Mouse (Mus musculus): ENCODE results near the gene Lif. TPM values are rescaled to one million over a fixed set of nuclear protein-coding genes. Genes with fewer than 3 reads are reported as not detected.

Lif gene
- polyA plus RNA-seq, 1 experiment from 2014 or later = not detected

- H3K9ac ChIP-seq (ENCODE audit: low read depth, low read length) = no peak overlapping the region
- H3K27ac ChIP-seq (ENCODE audit: low read length) = no peak overlapping the region
- no peaks in the 10 kb centered on the region for H3K27me3 ChIP-seq (ENCODE audit: control insufficient read depth, insufficient read depth, low read depth, low read length)
- WGBS (ENCODE audit: insufficient replicate concordance) = 59% methylated on average over 7 of the region's 7 CpGs
- H3K4me3 ChIP-seq (ENCODE audit: low read depth, low read length) = no peak overlapping the region
- H3K36me3 ChIP-seq (ENCODE audit: control insufficient read depth, insufficient read depth) = no peaks in the 10 kb centered on the region
- no peaks in the 10 kb centered on the region for H3K9me3 ChIP-seq (replicated peaks; ENCODE audit: control insufficient read depth, low read length)
- no peak for ATAC-seq (ENCODE audit: low read depth)
- H3K4me1 ChIP-seq (ENCODE audit: control insufficient read depth, low read depth, low read length) = no peaks in the 10 kb centered on the region
- H3K4me2 ChIP-seq (ENCODE audit: low read depth, low read length) = no peak overlapping the region
Measured at GRCm38 (mm10) chr11:4279909-4280308, 22.6 kb downstream of the Lif start.

- H3K27ac ChIP-seq (ENCODE audit: low read length) = no peak overlapping the region
- H3K4me3 ChIP-seq (ENCODE audit: low read depth, low read length) = no peak overlapping the region
- ATAC-seq (ENCODE audit: low read depth) = no peak
- no peaks in the 10 kb centered on the region for H3K4me1 ChIP-seq (ENCODE audit: control insufficient read depth, low read depth, low read length)
- 76% methylated on average over 6 of the region's 6 CpGs for WGBS (ENCODE audit: insufficient replicate concordance)
- H3K9ac ChIP-seq (ENCODE audit: low read depth, low read length) = no peak overlapping the region
- no peak overlapping the region for H3K4me2 ChIP-seq (ENCODE audit: low read depth, low read length)
- H3K9me3 ChIP-seq (replicated peaks; ENCODE audit: control insufficient read depth, low read length) = no peaks in the 10 kb centered on the region
- H3K36me3 ChIP-seq (ENCODE audit: control insufficient read depth, insufficient read depth) = no peaks in the 10 kb centered on the region
- no peaks in the 10 kb centered on the region for H3K27me3 ChIP-seq (ENCODE audit: control insufficient read depth, insufficient read depth, low read depth, low read length)
Measured at GRCm38 (mm10) chr11:4281852-4282251, 24.5 kb downstream of the Lif start.

GRCm38 (mm10) chr11:4283627-4284026, 26.3 kb downstream of the Lif start:
- Histone ChIP-seq H3K4me3 (ENCODE audit: low read depth, low read length) (no peak overlapping the region), H3K4me2 (ENCODE audit: low read depth, low read length) (no peak overlapping the region), H3K9me3 (replicated peaks; ENCODE audit: control insufficient read depth, low read length) (no peaks in the 10 kb centered on the region), H3K9ac (ENCODE audit: low read depth, low read length) (no peak overlapping the region), H3K4me1 (ENCODE audit: control insufficient read depth, low read depth, low read length) (no peaks in the 10 kb centered on the region), H3K36me3 (ENCODE audit: control insufficient read depth, insufficient read depth) (no peaks in the 10 kb centered on the region), H3K27me3 (ENCODE audit: control insufficient read depth, insufficient read depth, low read depth, low read length) (no peaks in the 10 kb centered on the region), H3K27ac (ENCODE audit: low read length) (no peak overlapping the region)
- 0 out of 2 replicates have a peak, but pooled peaks have one; percentile 39 for ATAC-seq (ENCODE audit: low read depth)
- 34% methylated on average over 4 of the region's 4 CpGs for WGBS (ENCODE audit: insufficient replicate concordance)

- Histone ChIP-seq H3K9me3 (replicated peaks; ENCODE audit: control insufficient read depth, low read length) (no peaks in the 10 kb centered on the region), H3K4me2 (ENCODE audit: low read depth, low read length) (no peak overlapping the region), H3K27me3 (ENCODE audit: control insufficient read depth, insufficient read depth, low read depth, low read length) (peaks cover 3% of the 10 kb centered on the region; the same call in 1 of the 2 replicates), H3K4me3 (ENCODE audit: low read depth, low read length) (no peak overlapping the region), H3K27ac (ENCODE audit: low read length) (no peak overlapping the region), H3K36me3 (ENCODE audit: control insufficient read depth, insufficient read depth) (no peaks in the 10 kb centered on the region), H3K4me1 (ENCODE audit: control insufficient read depth, low read depth, low read length) (peaks cover 19% of the 10 kb centered on the region), H3K9ac (ENCODE audit: low read depth, low read length) (no peak overlapping the region)
- WGBS (ENCODE audit: insufficient replicate concordance) = 25% methylated on average over 3 of the region's 3 CpGs
- no peak for ATAC-seq (ENCODE audit: low read depth)
Measured at GRCm38 (mm10) chr11:4289280-4289679, 31.9 kb downstream of the Lif start.

GRCm38 (mm10) chr11:4291639-4292038, 34.3 kb downstream of the Lif start:
- Histone ChIP-seq H3K9ac (ENCODE audit: low read depth, low read length) (no peak overlapping the region), H3K4me1 (ENCODE audit: control insufficient read depth, low read depth, low read length) (peaks cover 27% of the 10 kb centered on the region), H3K27me3 (ENCODE audit: control insufficient read depth, insufficient read depth, low read depth, low read length) (peaks cover 8% of the 10 kb centered on the region; the same call in 1 of the 2 replicates), H3K9me3 (replicated peaks; ENCODE audit: control insufficient read depth, low read length) (no peaks in the 10 kb centered on the region), H3K36me3 (ENCODE audit: control insufficient read depth, insufficient read depth) (no peaks in the 10 kb centered on the region), H3K27ac (ENCODE audit: low read length) (no peak overlapping the region), H3K4me3 (ENCODE audit: low read depth, low read length) (no peak overlapping the region), H3K4me2 (ENCODE audit: low read depth, low read length) (no peak overlapping the region)
- no peak for ATAC-seq (ENCODE audit: low read depth)
- 70% methylated on average over 6 of the region's 6 CpGs for WGBS (ENCODE audit: insufficient replicate concordance)

- Histone ChIP-seq H3K27ac (ENCODE audit: low read length) (no peak overlapping the region), H3K9me3 (replicated peaks; ENCODE audit: control insufficient read depth, low read length) (no peaks in the 10 kb centered on the region), H3K9ac (ENCODE audit: low read depth, low read length) (no peak overlapping the region), H3K4me1 (ENCODE audit: control insufficient read depth, low read depth, low read length) (peaks cover 27% of the 10 kb centered on the region), H3K36me3 (ENCODE audit: control insufficient read depth, insufficient read depth) (no peaks in the 10 kb centered on the region), H3K4me2 (ENCODE audit: low read depth, low read length) (peak overlapping the region; percentile 46), H3K4me3 (ENCODE audit: low read depth, low read length) (no peak overlapping the region), H3K27me3 (ENCODE audit: control insufficient read depth, insufficient read depth, low read depth, low read length) (peaks cover 8% of the 10 kb centered on the region; the same call in 1 of the 2 replicates)
- ATAC-seq (ENCODE audit: low read depth) = peak; percentile 88
- WGBS (ENCODE audit: insufficient replicate concordance) = 18% methylated on average over 8 of the region's 8 CpGs
Measured at GRCm38 (mm10) chr11:4292224-4292887, 35.0 kb downstream of the Lif start.

- Histone ChIP-seq H3K9ac (ENCODE audit: low read depth, low read length) (no peak overlapping the region), H3K4me3 (ENCODE audit: low read depth, low read length) (no peak overlapping the region), H3K27ac (ENCODE audit: low read length) (no peak overlapping the region), H3K9me3 (replicated peaks; ENCODE audit: control insufficient read depth, low read length) (no peaks in the 10 kb centered on the region), H3K36me3 (ENCODE audit: control insufficient read depth, insufficient read depth) (no peaks in the 10 kb centered on the region), H3K4me2 (ENCODE audit: low read depth, low read length) (peak overlapping the region; percentile 46), H3K27me3 (ENCODE audit: control insufficient read depth, insufficient read depth, low read depth, low read length) (peaks cover 8% of the 10 kb centered on the region; the same call in 1 of the 2 replicates), H3K4me1 (ENCODE audit: control insufficient read depth, low read depth, low read length) (peaks cover 27% of the 10 kb centered on the region)
- ATAC-seq (ENCODE audit: low read depth) = peak; percentile 49; the same call in 1 of the 2 replicates
- WGBS (ENCODE audit: insufficient replicate concordance) = 37% methylated on average over 6 of the region's 6 CpGs
Measured at GRCm38 (mm10) chr11:4292888-4293247, 35.5 kb downstream of the Lif start.

- H3K9me3 ChIP-seq (replicated peaks; ENCODE audit: control insufficient read depth, low read length) = no peaks in the 10 kb centered on the region
- H3K4me1 ChIP-seq (ENCODE audit: control insufficient read depth, low read depth, low read length) = peaks cover 27% of the 10 kb centered on the region
- 74% methylated on average over 4 of the region's 4 CpGs for WGBS (ENCODE audit: insufficient replicate concordance)
- H3K4me3 ChIP-seq (ENCODE audit: low read depth, low read length) = no peak overlapping the region
- ATAC-seq (ENCODE audit: low read depth) = no peak
- no peaks in the 10 kb centered on the region for H3K36me3 ChIP-seq (ENCODE audit: control insufficient read depth, insufficient read depth)
- no peak overlapping the region for H3K27ac ChIP-seq (ENCODE audit: low read length)
- H3K9ac ChIP-seq (ENCODE audit: low read depth, low read length) = no peak overlapping the region
- H3K4me2 ChIP-seq (ENCODE audit: low read depth, low read length) = no peak overlapping the region
- H3K27me3 ChIP-seq (ENCODE audit: control insufficient read depth, insufficient read depth, low read depth, low read length) = peaks cover 8% of the 10 kb centered on the region; the same call in 1 of the 2 replicates
Measured at GRCm38 (mm10) chr11:4293481-4293880, 36.1 kb downstream of the Lif start.

- H3K4me3 ChIP-seq (ENCODE audit: low read depth, low read length) = no peak overlapping the region
- no peaks in the 10 kb centered on the region for H3K9me3 ChIP-seq (replicated peaks; ENCODE audit: control insufficient read depth, low read length)
- no peak overlapping the region for H3K9ac ChIP-seq (ENCODE audit: low read depth, low read length)
- ATAC-seq (ENCODE audit: low read depth) = no peak
- peaks cover 8% of the 10 kb centered on the region; the same call in 1 of the 2 replicates for H3K27me3 ChIP-seq (ENCODE audit: control insufficient read depth, insufficient read depth, low read depth, low read length)
- 66% methylated on average over 6 of the region's 6 CpGs for WGBS (ENCODE audit: insufficient replicate concordance)
- no peak overlapping the region for H3K4me2 ChIP-seq (ENCODE audit: low read depth, low read length)
- no peaks in the 10 kb centered on the region for H3K36me3 ChIP-seq (ENCODE audit: control insufficient read depth, insufficient read depth)
- no peak overlapping the region for H3K27ac ChIP-seq (ENCODE audit: low read length)
- peaks cover 27% of the 10 kb centered on the region for H3K4me1 ChIP-seq (ENCODE audit: control insufficient read depth, low read depth, low read length)
Measured at GRCm38 (mm10) chr11:4294047-4294446, 36.7 kb downstream of the Lif start.
